Mouse (Mus musculus): ENCODE measurements around the gene Parp1.

Parp1 gene

DNA sequence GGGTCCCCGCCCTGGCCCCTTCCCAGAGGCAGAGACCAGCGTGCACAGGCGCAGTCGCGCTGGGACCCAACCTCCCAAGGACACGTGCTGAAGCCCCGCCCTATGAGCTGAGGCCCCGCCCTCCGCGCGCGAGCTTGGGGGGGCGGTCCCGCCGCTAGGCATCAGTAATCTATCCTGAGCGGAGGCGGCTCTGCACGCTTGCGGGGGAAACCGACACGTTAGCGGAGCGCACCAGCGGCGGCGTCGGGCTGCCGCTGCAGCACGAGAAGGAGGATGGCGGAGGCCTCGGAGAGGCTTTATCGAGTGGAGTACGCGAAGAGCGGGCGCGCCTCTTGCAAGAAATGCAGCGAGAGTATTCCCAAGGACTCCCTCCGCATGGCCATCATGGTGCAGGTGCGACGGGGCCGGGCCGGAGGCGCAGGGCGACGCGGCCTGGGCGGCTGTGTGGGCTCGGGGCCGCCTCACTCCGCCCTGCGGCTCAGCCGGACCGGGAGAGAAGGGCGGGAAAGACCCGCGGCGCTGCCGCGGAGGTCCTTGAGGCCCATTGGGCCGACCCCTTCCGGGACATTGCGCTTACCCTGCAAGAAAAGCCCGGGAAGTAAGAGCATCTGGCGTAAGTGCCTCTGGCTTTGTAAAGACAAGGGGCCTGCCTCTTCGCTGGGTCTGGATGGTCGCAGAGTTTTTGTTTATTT is at the start of gene Parp1:
Gene Parp1, plus strand, starts transcription at position 164 of the 692 bp plus-strand sequence.
- peak; percentile 97 to 98 for DNase-seq

DNA sequence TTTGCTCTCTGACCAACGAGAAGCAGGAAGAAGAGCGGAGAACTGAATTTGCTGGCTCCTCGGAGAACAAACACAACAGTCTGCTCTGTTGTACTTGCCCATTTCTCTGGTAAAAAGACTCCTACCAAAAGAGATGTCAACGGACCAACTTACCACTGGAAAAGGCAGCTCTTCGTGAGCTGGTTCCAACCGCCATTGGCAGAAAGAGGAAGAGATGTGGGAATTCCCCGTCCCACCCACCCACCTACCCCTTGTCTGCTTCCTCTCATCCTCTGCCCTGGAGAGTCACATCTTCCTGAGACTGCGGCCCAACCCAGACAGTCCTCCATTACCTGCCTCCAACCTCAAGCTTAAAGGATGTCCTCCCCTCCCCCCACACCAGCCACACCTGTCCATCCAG is 49.2 kb upstream of the Parp1 start:
- no peak for DNase-seq

DNA sequence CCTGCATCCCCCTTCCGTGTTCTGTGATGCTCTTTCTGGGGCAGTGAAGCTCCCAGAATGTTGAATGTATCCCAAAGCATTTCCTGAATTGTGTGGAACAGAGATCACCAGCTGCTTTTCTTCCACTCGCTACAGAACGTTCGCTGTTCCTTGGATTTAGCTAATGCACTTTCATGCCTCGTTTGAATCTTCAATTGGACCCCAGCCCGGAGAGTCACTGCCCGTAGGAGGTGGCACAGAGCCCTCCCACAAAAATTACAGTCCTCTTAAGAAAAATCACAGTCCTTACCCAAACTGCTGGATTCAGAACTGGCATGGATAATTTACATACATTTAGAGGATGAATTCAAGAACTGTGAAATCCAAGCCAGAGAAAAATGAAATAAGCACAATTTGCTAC is 48.5 kb upstream of the Parp1 start:
- no peak for DNase-seq

DNA sequence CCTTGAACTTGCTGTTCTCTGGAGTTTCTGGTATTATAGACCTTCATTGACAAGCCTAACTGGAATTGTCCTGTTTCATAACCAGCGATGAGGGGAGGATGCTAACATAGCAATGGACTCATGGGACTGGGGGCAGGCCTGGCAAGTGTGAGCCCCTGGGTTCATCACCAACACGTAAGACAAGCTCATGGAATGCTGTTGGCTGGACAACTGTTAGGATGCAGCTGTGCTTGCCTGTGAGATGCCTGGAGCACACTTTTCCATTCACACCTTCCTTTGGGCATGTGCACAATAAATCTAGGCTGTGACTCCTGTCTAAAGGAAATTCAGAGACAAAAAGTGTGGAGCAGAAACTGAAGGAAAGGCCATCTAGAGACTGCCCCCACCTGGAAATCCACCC is 45.4 kb upstream of the Parp1 start:
- no peak for DNase-seq

DNA sequence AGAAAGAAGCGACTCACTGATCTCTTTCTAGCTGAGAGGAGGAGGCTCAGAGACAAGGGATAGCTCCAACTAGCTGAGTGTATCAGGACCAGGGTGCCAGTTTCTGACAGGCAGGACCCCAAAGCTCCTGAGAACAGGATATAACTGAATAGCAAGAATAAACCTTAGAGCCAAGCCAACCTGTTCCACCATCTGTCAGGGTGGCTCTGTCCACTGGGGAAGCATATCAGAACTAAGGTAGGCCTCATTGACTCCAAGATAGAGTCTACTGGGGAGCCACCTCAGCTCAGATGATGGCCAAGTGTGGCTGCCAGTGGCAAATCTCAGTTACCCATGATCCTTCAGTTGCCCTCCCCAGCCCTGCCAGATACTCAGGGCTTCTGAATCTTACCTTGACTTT is 43.4 kb upstream of the Parp1 start:
- DNase-seq = peak; percentile 66 to 80

DNA sequence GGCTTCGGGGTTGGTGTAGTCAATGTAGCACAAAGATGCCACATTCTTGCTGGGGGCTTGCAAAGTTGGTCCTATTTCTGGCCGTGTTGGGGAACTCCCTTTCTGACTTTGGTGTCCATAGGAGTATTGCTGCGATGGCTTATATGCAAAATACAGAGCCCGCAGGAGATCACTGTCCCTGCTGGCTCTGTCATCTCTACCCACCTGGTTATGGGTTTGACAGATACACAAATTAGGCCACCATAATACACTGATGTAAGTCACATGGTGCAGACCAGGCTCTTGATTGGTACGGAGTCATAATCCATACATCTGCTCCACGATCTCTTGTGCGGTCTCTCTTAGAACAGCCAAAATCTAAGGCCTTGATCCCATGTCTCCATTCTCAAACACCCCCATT is 38.9 kb upstream of the Parp1 start:
- no peak for DNase-seq

DNA sequence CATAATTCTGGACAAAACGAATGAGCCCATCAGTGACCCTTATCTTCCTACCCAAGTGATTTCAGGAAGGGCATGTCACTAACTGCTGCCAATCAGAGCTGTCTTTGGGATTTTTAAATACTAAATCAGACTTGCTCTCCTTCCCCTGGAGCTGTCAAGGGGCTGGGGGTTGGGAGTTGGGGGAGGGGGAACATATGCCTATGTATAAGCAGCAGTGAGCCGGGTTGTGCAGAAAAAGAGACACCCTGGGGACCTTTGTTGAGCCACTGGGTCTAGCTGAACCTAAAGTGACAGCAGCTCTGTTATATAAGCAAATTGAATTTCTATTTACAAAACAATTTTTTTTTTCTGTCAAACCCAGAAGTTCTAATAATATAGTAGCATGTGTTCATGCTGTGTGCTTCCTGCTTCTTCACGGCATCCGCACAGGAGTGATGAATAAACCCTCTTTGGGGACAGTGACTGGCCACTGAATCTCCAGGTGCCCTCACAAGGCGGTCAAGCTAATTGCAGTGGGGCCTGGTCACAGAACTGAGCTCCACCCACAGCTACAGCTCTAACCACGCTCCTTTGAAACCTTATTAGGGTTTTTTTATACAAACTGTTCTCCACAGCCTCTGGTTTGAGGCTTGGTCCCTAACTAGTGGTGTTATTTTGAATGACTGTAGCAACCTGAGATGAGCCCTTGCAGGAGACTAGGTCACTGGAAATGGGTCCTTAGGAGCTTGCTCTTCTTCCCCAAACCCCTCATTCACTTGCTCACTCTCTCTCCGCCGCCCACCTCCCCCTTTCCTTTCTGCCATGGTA is 38.1 kb upstream of the Parp1 start:
- DNase-seq = peak; percentile 42 to 59

DNA sequence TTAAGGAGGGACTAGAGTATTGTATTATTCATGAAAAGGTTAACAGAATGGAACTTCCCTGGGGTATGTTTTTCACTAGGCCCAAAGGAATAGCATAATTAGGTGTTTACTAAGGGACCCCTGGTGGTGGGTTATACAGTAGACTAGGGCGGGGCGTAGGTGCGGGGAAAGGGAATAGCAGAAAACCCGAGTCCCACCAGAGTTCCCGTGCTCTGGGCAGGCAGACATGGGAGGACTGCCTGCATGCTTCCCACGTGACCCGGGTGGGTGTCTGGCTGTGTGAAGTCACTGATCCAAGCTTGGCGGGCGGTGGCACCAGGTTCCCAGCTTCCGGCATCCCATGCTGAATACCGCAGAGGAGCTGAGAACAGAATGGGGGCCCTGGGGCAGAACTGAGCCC is 36.1 kb upstream of the Parp1 start:
- DNase-seq = no peak

DNA sequence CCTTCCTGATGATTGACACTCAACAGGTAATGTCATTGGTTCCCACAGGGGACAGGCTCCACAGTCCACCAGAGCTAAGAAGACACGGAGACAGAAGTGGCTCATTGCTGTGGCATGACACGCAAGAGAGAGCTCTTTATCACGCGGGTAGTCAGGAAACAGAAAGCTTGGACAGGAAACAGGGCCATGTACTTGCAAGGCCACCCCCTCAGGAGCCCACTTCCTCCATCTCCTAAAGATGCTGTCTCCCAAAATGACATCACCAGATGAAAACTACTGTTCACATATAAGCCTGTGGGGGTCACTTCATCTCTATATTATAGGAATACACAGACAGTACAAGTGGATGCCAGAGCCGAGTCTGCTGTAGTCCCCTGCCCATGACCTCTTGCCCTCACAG is 32.0 kb upstream of the Parp1 start:
- DNase-seq = no peak

DNA sequence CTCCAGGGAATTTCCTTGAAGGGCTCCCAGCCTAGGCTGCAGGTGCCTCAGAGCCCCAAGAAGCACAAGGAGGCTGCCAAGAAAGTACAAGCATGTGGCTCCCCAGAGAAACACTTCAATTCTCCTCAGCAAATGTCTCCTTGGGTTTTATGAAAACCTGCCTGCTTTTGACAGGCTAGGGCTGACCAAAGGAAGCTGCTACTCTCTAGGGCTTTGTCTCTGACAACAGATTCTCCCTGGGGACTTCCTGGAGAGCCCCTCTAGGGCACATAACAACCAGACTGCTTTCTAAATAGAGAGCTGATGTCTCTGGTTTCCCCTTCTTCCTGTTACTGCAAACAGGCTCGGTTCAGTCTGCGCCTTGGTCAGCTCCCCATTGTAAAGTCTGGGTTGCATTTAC is 27.5 kb upstream of the Parp1 start:
- DNase-seq = no peak

DNA sequence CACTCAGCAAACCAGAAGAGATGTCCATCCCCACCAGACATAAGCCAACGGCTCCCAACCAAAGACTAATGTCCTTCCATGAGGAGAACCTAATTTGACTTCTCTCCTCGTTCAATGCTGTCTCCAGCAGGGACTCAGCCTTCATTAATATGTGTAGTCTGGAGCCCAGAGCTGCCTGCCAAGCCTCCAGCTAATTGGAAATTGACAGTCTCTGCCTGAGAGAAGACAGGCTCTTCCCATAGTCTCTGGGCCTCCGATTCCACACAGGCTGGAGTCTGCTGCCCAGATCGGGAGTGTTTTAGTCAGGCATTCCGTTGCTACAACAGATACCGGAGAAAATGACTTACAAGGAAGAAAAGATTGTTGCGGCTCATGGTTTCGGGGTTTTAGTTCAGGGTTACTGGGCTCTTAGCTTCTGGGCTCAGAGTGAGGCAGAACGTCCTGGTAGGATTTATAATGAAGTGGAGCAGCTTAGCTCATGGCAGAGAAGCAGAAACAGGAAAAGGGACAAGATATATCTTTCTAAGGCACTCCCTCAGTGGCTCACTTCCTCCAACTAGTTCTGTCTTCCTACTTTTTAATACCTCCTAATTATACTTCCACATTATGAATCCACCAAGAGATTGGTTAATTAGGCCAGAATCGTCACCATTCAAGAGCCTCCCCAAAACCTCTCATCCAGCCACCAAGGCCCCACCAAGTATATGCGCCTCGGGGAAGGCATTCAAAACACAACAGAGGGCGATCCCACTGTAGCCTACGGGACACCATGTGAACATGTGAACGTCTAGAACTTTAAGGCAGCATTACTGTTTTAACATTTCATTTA is 26.6 kb upstream of the Parp1 start:
- no peak for DNase-seq

DNA sequence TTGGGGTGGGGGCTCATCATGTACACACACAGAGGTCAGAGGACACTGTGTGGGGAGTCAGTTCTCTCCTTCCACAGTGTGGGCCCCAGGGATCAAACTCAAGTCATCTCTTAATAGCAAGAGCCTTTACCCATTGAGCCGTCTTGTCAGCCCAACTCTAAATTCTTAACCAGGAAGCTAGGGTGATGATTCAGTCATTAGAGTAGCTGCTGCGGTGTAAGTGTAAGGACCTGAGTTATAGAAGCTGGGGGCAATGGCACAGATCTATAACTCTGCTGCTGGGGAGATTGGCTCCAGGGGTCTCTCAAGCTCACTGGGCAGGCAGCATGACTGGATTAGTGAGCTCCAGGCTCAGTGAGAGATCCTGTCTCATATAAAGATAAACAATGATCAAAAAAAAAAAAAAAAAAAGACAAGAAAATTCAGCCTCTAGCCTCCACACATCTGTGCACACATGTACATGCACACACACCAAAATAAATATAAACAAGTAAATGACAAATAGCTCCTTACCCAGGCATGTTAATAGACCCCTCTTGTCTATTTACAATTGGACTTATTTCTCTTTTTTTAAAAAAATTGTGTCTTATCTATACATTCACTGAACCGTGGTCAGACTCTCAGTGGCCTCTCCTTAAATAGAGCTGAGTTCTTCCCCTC is 25.9 kb upstream of the Parp1 start:
- no peak for DNase-seq

DNA sequence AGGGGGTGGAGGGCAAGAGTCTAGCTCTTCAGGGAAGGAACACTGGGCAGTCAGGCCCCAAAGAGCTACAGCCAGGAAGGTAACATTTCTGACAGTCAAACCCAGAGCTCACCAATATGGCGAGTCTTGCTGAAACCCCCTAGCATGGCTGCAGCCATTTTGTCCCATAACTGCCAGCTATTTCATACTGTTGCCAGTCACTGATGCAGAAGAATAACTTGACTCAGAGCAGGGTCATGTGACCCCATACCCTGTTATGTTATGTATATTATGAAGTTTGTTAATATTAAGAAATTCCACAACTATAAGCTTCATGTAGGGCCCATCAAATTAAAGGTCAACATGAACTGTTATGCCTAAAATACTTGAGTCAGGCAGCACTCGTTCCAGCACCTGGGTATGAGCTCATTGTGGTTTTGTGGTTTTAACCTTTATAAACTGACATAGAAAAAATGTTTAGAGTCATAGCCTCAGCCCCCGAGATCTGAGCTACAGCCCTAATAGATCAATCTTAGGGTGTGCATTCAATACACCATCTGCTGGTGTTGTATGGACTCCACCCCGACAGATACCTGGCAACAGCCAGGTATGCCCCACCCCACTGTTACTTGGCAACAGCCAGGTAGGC is 22.7 kb upstream of the Parp1 start:
- DNase-seq = no peak

DNA sequence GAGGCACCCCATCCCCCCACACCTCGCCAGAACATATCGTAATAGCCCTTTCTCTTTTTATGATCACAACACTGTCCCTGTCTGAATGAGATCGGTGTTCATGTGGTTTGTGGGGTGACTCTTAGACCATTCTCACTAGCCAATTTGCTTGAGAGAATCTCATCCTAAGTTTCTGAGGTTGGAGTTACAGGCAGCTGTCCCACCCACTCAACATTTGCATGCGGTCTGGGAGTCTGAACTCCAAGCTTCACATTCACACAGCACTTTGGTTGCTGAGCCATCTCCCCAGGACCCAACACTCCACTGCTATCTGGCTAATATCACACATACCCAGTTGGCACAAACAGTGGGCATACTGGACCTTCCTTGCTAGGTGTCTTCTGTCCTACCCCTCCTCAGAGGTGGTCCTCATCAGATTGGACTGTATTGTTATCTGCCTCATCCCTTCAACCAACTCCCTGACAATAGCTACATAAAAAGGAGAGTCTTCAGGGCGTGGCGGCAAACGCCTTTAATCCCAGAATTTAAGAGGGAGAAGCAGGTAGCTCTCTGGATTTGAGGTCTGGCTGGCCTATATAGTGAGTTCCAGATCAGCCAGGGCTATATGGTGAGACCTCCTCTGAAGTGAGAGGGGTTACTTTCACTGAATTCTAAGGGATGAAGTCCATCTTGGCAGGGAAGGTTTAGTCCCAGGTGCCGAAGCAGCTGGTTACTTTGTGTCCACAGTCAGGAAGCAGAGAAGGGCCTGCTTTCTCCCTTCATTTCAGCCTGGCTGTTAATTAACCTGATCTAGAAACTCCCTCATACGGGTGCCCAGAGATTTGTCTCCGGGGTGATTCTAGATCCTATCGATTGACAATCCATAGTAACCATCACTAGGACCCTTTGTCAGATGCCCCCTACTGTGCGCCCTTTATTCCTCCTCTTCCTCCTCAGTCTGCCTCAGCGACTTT is 21.6 kb upstream of the Parp1 start:
- DNase-seq = no peak

DNA sequence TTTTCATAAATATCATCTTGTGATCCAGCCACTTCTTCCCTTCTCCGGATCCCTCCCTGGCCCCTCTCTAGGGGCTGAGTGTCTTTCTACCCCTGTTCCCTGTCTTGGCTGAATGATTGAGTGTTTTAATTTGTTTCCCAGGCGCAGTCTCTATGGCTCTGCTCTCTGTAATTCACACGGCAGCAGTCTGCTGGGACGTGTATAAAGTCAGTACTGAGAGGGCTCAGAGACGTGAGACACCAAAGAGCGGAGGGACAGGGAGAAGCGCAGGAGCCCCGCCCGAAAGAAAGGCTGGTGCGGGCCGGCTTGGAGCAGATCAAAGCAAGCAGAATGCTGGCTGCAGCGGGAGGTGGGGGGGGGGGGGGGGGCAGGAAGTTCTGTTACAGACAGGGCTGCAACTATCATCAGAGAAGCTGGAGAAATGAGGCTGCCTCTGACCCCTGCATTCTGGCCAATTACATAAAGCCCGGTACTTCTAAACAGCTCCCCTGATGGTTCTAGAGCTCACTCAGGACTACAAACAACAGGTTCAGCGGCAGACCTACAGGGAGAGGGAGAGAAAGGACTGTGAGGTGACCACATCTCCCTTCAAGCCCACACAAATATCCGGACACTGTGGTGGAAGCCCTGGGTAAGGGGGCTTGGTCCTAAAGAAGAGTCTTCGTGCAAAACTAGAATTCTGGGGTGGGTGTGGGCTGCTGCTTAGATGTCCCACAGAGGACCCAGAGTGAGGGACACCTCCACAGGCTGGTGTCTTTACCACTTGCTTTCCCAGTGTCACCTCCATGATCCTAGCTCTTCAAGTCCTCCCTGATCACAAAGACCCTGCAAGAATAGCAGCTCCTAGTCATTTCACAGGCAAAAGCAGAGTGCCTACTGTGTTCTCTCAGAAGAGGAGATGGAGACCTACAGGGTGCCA is 20.7 kb upstream of the Parp1 start:
- peak in 1 of 2 experiments; percentile 37 for DNase-seq

DNA sequence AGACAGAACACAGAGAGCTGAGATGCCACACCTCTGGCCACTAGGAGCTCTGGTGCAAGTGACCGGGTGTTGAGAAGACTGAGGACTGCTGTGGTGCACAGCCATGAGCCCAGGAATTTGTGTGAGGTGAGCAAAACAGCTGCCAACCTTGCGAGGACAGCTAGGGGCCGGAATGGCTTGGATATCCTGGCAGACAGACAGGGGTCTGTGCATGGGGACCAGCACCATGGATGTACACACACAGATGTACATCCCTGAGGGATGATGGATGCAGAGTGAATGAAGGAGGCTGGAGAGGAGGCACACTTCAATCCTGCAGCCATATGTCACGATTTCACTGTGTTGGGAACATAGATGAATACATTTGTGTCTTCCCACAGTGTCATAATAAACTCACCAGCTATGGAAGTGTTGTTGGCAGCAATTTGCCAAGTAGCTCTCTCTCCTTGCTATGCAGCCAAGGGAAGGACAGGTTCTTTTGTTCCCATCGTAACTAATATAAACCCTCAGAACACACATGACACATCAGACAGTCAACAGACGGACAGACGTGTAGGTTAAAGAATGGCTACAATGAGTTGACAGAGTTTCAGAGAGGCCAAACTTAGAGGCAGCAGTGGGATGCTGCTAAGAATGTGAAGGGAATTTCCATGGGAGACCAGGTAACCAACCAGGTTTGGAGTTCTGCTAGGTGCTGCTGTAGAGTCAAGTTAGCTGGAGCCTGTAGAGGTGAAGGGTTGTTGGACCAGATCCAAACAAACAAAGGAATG is 19.0 kb upstream of the Parp1 start:
- DNase-seq = no peak

DNA sequence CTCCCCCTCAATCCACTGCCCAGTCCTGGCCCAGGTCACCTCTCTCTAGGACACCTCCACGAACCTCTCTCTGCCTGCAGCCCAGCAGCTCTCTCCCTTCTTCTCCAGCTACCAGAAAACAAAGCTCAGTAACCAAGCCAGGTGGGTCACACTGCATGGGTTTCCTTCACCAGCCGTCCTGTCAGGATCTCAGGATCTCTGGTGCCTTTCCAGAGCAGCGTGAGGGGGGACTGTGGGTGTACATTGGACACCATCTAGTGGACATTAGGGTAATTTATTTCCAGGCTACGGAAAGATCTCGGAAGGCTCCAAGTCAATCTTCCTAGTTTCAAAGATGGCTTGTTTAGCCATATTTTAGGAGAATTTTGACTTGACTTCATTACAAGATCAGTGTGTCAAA is 18.0 kb upstream of the Parp1 start:
- peak; percentile 69 to 71 for DNase-seq

DNA sequence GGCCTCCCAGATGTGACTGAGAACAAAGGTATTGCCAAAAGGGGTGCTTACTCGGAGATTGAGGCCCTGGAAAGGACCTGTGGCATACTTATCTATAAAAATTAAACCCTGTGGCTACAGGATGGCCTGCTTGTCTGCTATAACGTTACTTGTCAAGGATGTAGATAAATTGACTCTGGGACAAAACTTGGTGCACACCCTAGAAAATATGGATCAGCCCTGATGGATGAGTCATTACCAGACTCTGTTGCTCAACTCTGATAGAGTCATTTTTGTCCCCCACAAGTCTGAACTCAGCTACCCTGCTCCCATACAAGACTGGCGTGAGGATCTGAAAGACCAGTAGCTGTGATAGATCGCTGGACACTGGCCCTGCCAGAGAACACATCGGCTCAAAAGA is 11.8 kb upstream of the Parp1 start:
- DNase-seq = no peak

DNA sequence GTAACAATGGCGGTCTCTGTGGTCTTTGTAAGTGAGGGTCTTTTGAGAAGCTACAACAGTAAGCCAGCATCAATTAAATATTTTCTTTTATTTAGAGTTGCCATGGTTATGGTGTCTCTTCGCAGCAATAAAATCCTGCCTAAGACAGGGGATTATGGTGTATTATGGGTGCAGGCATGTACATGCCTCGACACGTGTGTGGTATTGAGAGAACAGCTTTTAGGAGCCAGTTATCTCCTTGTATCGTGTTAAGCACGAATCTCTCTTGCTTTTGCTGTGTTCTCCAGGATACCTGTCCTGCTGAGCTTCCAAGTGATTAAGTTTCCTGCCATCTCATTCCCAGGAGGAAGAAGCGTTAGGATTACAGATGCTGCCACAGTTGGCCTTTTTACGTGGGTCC is 9.3 kb upstream of the Parp1 start:
- DNase-seq = no peak
